Mouse (Mus musculus): ENCODE data around the gene Etv6.

- TF ChIP-seq POLR2A (IDR thresholded peaks at IDR 0.05; ENCODE audit: borderline replicate concordance, extremely low read depth, low read depth, low read length) = no peak
- no peak for TF ChIP-seq CTCF (IDR thresholded peaks at IDR 0.05; ENCODE audit: insufficient read depth, low read length)
These were observed 30.6 kb downstream of the Etv6 start for GRCm38 (mm10) chr6:134066112-134066511.
